Mouse (Mus musculus) heart, adult 2 months (tissue): ENCODE results near the gene Cyth3.

Source experiments
- CTCF ChIP-seq: fragments of 200-600 bp; IDR thresholded peaks from 2 replicates; pipeline ENCODE4 v1.8.1; 2022; ENCODE audit warnings: antibody characterized with exemption, mild to moderate bottlenecking, moderate library complexity
- POLR2A ChIP-seq: fragments of 200-500 bp; IDR thresholded peaks from 2 replicates; pipeline ENCODE4 v1.6.1; 2011; ENCODE audit warnings: mild to moderate bottlenecking, low read depth, low read length, control low read depth; ENCODE audit not compliant: insufficient read depth

DNA sequence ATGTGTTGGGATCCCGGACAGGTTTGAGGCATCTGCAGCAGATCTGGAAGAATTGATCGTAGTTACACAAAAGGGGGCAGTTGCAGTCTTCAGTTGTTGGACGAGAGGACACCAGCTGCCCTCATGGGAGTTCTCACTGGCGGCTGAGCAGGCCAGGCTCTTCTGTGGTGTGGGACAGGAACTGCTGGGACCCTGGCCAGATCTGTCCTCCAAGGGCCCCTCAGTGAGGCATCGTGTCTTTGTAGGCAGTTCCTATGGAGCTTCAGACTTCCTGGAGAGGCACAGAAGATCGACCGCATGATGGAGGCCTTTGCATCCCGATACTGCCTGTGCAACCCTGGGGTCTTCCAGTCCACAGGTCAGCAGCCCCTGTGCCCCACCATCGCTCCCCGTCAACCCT, 78.8 kb downstream of the Cyth3 start:
- TF ChIP-seq POLR2A (no peak), CTCF (no peak)
